Mouse (Mus musculus) erythroblast, embryonic 14.5 days (primary cell): ENCODE results near the gene Glmn. TPM values are rescaled to one million over a fixed set of nuclear protein-coding genes. Genes with fewer than 3 reads are reported as not detected.

Source experiments
- H3K27me3 ChIP-seq: 2 replicates; pipeline ENCODE4 v1.6.1; 2012; ENCODE audit warnings: inconsistent platforms; ENCODE audit not compliant: control insufficient read depth
- H3K36me3 ChIP-seq: 2 replicates; pipeline ENCODE4 v1.6.1; 2012; ENCODE audit warnings: mild to moderate bottlenecking, inconsistent platforms; ENCODE audit not compliant: control insufficient read depth
- H3K4me1 ChIP-seq: 2 replicates; pipeline ENCODE4 v1.6.1; 2012; ENCODE audit warnings: inconsistent platforms; ENCODE audit not compliant: control insufficient read depth
- H3K4me3 ChIP-seq: replicated peaks from 2 replicates; pipeline ENCODE3; 2012; ENCODE audit warnings: moderate library complexity, mild to moderate bottlenecking, inconsistent platforms
- H3K9me3 ChIP-seq: 2 replicates; pipeline ENCODE4 v1.6.1; 2012; ENCODE audit warnings: low read length, inconsistent platforms, mixed read lengths; ENCODE audit not compliant: control insufficient read depth
- GATA1 ChIP-seq: IDR thresholded peaks from 2 replicates; pipeline ENCODE4 v1.6.1; 2012; ENCODE audit warnings: low read length, inconsistent platforms, mixed read lengths
- TAL1 ChIP-seq: IDR thresholded peaks from 3 replicates; pipeline ENCODE4 v1.6.1; 2012; ENCODE audit warnings: low read length, inconsistent platforms, mixed read lengths
- polyA plus RNA-seq: library from polyadenylated mRNA; stranded (reverse); fragments of >175 nt; gene quantifications from 2 replicates; pipeline ENCODE4 v1.2.3, GENCODE M21; 2012

The Glmn gene
- polyA plus RNA-seq, 1 experiment: 0.14 TPM

DNA sequence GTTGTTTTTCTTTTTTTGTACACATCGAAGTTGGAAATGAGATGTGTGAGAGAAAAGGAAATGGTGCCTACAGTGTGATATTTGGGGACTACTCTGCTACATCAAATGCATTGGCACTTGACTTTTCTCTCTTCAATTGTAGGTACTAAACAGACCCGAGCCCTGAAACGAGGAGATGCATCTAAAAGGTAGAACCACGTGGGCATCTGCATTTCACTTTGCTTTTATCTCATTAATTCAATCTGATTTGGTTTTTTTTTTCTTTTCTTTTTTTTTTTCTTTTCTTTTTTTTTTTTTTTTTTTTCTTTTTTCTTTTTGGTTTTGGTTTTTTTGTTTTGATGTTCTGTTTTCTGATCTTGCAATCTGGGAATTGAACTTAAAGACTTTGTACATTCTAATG lies 692 bp upstream of the Glmn start:
- Histone ChIP-seq H3K4me3 (peak overlapping the region; percentile 66), H3K27me3 (no peaks in the 10 kb centered on the region), H3K36me3 (peaks cover 11% of the 10 kb centered on the region), H3K4me1 (peaks cover 21% of the 10 kb centered on the region), H3K9me3 (no peaks in the 10 kb centered on the region)
- no peak for TF ChIP-seq TAL1
- TF ChIP-seq GATA1: no peak

DNA sequence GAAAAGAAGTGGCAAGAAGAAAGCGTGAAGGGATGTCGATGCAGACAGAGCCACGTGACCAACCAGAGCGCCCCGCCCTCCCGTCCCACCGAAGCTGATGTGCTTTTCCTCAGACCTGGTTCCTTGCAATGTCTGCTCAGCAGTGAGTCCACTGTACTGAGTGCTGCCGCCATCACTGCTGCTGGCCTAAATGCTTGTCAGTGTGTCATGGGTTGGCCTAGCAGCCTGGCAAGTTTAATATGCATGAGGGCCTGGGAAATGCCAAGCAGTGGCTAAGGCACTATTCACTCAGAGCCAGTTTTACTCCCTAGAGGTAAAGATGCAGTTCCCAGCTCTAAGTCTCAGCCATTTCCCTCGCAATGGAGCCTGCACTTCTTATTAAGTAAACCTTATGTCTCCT lies 28.5 kb downstream of the Glmn start:
- Histone ChIP-seq H3K27me3 (no peaks in the 10 kb centered on the region), H3K4me1 (no peaks in the 10 kb centered on the region), H3K4me3 (no peak overlapping the region), H3K9me3 (0 out of 2 replicates have a peak, but pooled peaks cover 2% of the 10 kb centered on the region), H3K36me3 (peaks cover 40% of the 10 kb centered on the region)
- no peak for TF ChIP-seq TAL1
- TF ChIP-seq GATA1: no peak

DNA sequence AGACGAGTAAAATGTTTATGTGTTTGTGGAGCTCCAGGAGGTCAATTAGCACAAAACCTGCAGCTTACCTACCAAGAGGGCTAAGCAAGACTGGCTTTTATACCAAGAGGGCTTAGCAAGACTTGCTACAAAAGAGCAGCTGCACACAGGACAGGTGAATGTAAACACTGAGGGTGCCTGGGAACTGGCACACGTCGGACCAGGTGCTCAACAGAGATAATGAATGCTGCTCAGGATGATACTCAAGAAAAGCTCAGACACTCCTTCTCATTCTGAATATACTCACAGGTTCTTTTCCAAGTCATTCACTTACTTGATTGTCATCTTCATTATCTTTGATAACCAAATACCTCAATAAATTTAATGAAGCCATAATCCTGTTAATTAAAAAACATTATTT lies 40.7 kb downstream of the Glmn start:
- no peaks in the 10 kb centered on the region for H3K27me3 ChIP-seq
- no peaks in the 10 kb centered on the region for H3K9me3 ChIP-seq
- peaks cover 27% of the 10 kb centered on the region for H3K36me3 ChIP-seq
- TF ChIP-seq TAL1: peak; percentile 53; the same call in 2 of the 3 replicates
- TF ChIP-seq GATA1: no peak
- H3K4me3 ChIP-seq: no peak overlapping the region
- H3K4me1 ChIP-seq: peaks cover 11% of the 10 kb centered on the region

DNA sequence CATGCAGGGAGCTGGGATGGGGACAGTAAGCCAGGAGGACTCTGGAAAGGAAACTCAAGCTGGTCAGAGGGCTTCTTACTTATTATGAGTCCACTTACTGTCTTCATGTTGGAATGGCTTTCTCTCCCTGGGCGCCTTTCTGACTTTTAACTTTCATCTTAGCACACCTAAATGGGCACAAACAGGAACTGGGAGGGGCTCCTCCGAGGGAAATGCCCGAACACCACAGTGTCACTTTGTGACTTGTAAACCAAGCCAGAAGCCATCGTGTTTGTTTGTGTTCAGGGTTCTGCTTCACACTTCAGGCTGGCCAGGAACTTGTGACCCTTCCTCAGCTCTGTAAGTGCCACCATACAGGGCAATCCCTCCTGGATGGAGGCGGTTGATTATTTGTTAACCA lies 43.4 kb downstream of the Glmn start:
- H3K27me3 ChIP-seq: no peaks in the 10 kb centered on the region
- no peaks in the 10 kb centered on the region for H3K9me3 ChIP-seq
- no peak overlapping the region for H3K4me3 ChIP-seq
- H3K4me1 ChIP-seq: peaks cover 13% of the 10 kb centered on the region
- H3K36me3 ChIP-seq: peaks cover 19% of the 10 kb centered on the region
- TF ChIP-seq TAL1: no peak
- no peak for TF ChIP-seq GATA1

DNA sequence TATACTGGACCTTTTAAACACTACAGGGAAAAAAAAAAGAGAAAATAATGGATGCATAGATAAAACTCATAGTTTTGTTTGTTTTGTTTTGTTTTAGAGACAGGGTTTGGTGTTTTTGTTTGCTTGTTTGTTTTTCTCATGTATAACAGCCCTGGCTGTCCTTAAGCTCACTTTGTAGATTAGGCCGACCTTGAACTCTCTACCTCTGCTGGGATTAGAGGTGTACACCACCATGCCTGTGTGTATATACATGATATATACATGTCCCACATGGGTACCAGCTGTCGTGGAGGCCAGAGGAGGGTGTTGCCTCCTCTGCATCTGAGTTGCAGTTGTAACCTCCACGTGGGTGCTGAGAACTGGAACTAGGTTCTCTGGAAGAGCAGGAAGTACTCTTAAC lies 49.2 kb downstream of the Glmn start:
- no peak for TF ChIP-seq GATA1
- TF ChIP-seq TAL1: no peak
- Histone ChIP-seq H3K36me3 (peaks cover 23% of the 10 kb centered on the region), H3K4me1 (peaks cover 32% of the 10 kb centered on the region), H3K4me3 (no peak overlapping the region), H3K27me3 (peaks cover 3% of the 10 kb centered on the region), H3K9me3 (no peaks in the 10 kb centered on the region)

GRCm38 (mm10) chr5:107547955-107548354 lies 49.7 kb downstream of the Glmn start:
- peaks cover 7% of the 10 kb centered on the region for H3K27me3 ChIP-seq
- no peaks in the 10 kb centered on the region for H3K9me3 ChIP-seq
- H3K4me1 ChIP-seq: peaks cover 32% of the 10 kb centered on the region
- no peak overlapping the region for H3K4me3 ChIP-seq
- TF ChIP-seq TAL1: peak; percentile 88
- peak; percentile 77 for TF ChIP-seq GATA1
- peaks cover 23% of the 10 kb centered on the region for H3K36me3 ChIP-seq

GRCm38 (mm10) chr5:107545927-107546326 lies 51.8 kb downstream of the Glmn start:
- H3K4me1 ChIP-seq: peaks cover 32% of the 10 kb centered on the region
- TF ChIP-seq TAL1 (no peak), GATA1 (no peak)
- no peaks in the 10 kb centered on the region for H3K9me3 ChIP-seq
- H3K4me3 ChIP-seq: no peak overlapping the region
- H3K36me3 ChIP-seq: peaks cover 15% of the 10 kb centered on the region
- H3K27me3 ChIP-seq: peaks cover 23% of the 10 kb centered on the region

- no peak overlapping the region for H3K4me3 ChIP-seq
- H3K27me3 ChIP-seq: peaks cover 46% of the 10 kb centered on the region
- H3K36me3 ChIP-seq: no peaks in the 10 kb centered on the region
- H3K9me3 ChIP-seq: no peaks in the 10 kb centered on the region
- TF ChIP-seq TAL1 (no peak), GATA1 (no peak)
- H3K4me1 ChIP-seq: peaks cover 10% of the 10 kb centered on the region
Measured at GRCm38 (mm10) chr5:107541696-107542095, 56.0 kb downstream of the Glmn start.

- TF ChIP-seq TAL1: no peak
- TF ChIP-seq GATA1: no peak
- H3K4me3 ChIP-seq: peak within 1 kb of the TSS; percentile 28
- peaks cover 12% of the 10 kb centered on the region for H3K27me3 ChIP-seq
- no peaks in the 10 kb centered on the region for H3K9me3 ChIP-seq
- H3K4me1 ChIP-seq: peaks cover 20% of the 10 kb centered on the region
- no peaks in the 10 kb centered on the region for H3K36me3 ChIP-seq
Measured at GRCm38 (mm10) chr5:107534581-107534980, 63.1 kb downstream of the Glmn start, which contains the start of gene 1700028K03Rik. 1700028K03Rik (plus strand) TSS chr5:107534709.

DNA sequence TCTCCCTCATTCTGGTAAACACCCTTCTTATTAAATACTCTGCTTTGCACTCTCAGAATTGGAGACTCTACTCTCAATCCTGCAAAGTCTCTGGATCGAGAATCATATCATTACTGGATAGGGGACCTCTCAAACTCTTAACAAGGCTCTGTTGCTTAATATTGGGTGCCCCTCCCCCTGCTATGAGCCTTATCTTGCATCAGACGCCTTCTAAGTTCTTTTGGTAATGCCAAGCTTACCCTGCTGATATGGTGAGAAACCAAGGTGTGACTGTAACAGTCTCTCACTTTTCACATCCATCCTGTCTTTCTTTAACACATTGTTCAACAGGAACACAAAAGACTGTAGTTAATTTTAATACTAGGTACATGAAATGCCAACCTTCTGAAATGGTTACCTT lies 64.1 kb downstream of the Glmn start:
- H3K27me3 ChIP-seq: peaks cover 7% of the 10 kb centered on the region
- no peak overlapping the region for H3K4me3 ChIP-seq
- H3K36me3 ChIP-seq: no peaks in the 10 kb centered on the region
- H3K4me1 ChIP-seq: peaks cover 20% of the 10 kb centered on the region
- no peak for TF ChIP-seq GATA1
- TF ChIP-seq TAL1: no peak
- H3K9me3 ChIP-seq: no peaks in the 10 kb centered on the region
